Mouse (Mus musculus): Measurements from ENCODE around the gene Fam131c.

GRCm38 (mm10) chr4:141357811-141358210 lies 10.2 kb upstream of the Fam131c start:
- TF ChIP-seq POLR2A (IDR thresholded peaks at IDR 0.05; ENCODE audit: borderline replicate concordance, control insufficient read depth, low read depth, low read length) = no peak
- TF ChIP-seq CTCF (IDR thresholded peaks at IDR 0.05; ENCODE audit: control insufficient read depth, insufficient read depth, low read length) = no peak
